8 mouse cellular contexts compared by ENCODE assay signal in genomic region chr8:84772628-84773027, GRCm38 (mm10). TPM values are rescaled to one million over a fixed set of nuclear protein-coding genes. Genes with fewer than 3 reads are reported as not detected.
A peak's percentile ranks its signal among the peaks of the same experiment; 100 is the strongest.
DNase-seq lines count a peak whose midpoint lies in the region; ATAC-seq and TF ChIP-seq lines count a peak whose summit lies in the region.

No protein-coding gene starts in this region.

- H3K9me3 ChIP-seq in kidney, embryonic 15.5 days (replicated peaks), result no peaks in the 10 kb centered on the region
- H3K9me3 ChIP-seq in hindbrain, postnatal 0 days (ENCODE audit: low read length), result no peaks in the 10 kb centered on the region

- no peak for TF ChIP-seq CTCF in hindbrain, postnatal 0 days (IDR thresholded peaks at IDR 0.05; ENCODE audit: low read depth)

- no peak overlapping the region for H3K27ac ChIP-seq in kidney, embryonic 15.5 days
- peak overlapping the region; percentile 90 for H3K27ac ChIP-seq in hindbrain, postnatal 0 days

- no peak overlapping the region for H3K4me3 ChIP-seq in kidney, embryonic 15.5 days (replicated peaks)
- H3K4me3 ChIP-seq in hindbrain, postnatal 0 days (ENCODE audit: low read length), result peak overlapping the region; percentile 41

- peaks cover 96% of the 10 kb centered on the region for H3K27me3 ChIP-seq in kidney, embryonic 15.5 days
- no peaks in the 10 kb centered on the region for H3K27me3 ChIP-seq in hindbrain, postnatal 0 days (ENCODE audit: insufficient read depth, low read length)

- H3K4me2 ChIP-seq in kidney, embryonic 15.5 days, result peak overlapping the region; percentile 51
- H3K4me2 ChIP-seq in hindbrain, postnatal 0 days (ENCODE audit: low read depth, low read length), result peak overlapping the region; percentile 50

- WGBS in kidney, embryonic 15.5 days, result 18% methylated on average over 3 of the region's 3 CpGs
- WGBS in hindbrain, postnatal 0 days, result 9% methylated on average over 3 of the region's 3 CpGs

- DNase-seq in cerebellum, adult 9-11 months, result peak; percentile 72
- DNase-seq in cerebellum, postnatal 4 days (ENCODE audit: low spot score in 2 of 2), result no peak
- no peak for DNase-seq in kidney, adult 9 months
- DNase-seq in Muller cell, postnatal 12 days (ENCODE audit: inconsistent ontology term), result peak; percentile 52
- no peak for DNase-seq in hindbrain, postnatal 0 days (ENCODE audit: low spot score)
- no peak for DNase-seq in ovary, adult 18-20 months (ENCODE audit: low spot score)

- peaks cover 54% of the 10 kb centered on the region for H3K4me1 ChIP-seq in kidney, embryonic 15.5 days
- peaks cover 7% of the 10 kb centered on the region for H3K4me1 ChIP-seq in hindbrain, postnatal 0 days (ENCODE audit: insufficient read depth, low read length)

- H3K9ac ChIP-seq in kidney, embryonic 15.5 days, result no peak overlapping the region
- H3K9ac ChIP-seq in hindbrain, postnatal 0 days (replicated peaks; ENCODE audit: low read length), result peak overlapping the region; percentile 57

- no peak for ATAC-seq in kidney, embryonic 15.5 days (replicated peaks; ENCODE audit: low FRiP score)
- no peak for ATAC-seq in hindbrain, postnatal 0 days
- no peak for ATAC-seq in monocyte, adult 5-6 weeks (replicated peaks; ENCODE audit: insufficient number of reproducible peaks, low FRiP score, low TSS enrichment, poor library complexity, severe bottlenecking)

- H3K36me3 ChIP-seq in kidney, embryonic 15.5 days, result 0 out of 2 replicates have a peak, but pooled peaks cover 2% of the 10 kb centered on the region
- H3K36me3 ChIP-seq in hindbrain, postnatal 0 days (ENCODE audit: insufficient read depth, low read length), result no peaks in the 10 kb centered on the region

RNA-seq across cellular contexts. Expression of gene Nfix, which starts 27.5 kb away (rescaled TPM):
- 14.2 and 15.5 TPM in 2 replicates for polyA plus RNA-seq in kidney, embryonic 15.5 days (2015; fragmentation: Nextera tagmentation; extraction: Ambion mirVana)
- total RNA-seq in hindbrain, postnatal 0 days (2014; rRNA removed), result 90.4 and 92.5 TPM in 2 replicates
- 123 and 126 TPM in 2 replicates for polyA plus RNA-seq in hindbrain, postnatal 0 days (2015; fragmentation: Nextera tagmentation; extraction: Ambion mirVana)
- total RNA-seq in monocyte, adult 5-6 weeks (2017), result 8.1 to 16.7 TPM (median 9.9 TPM) in 3 replicates

RNA-seq across cellular contexts. Expression of gene G430095P16Rik, which starts 49.8 kb away (rescaled TPM):
- polyA plus RNA-seq in kidney, embryonic 15.5 days (2015; fragmentation: Nextera tagmentation; extraction: Ambion mirVana), result 1.9 and 2.3 TPM in 2 replicates
- 1.2 TPM in 1 of 2 replicates, not detected in the other for total RNA-seq in hindbrain, postnatal 0 days (2014; rRNA removed)
- 1.1 and 1.7 TPM in 2 replicates for polyA plus RNA-seq in hindbrain, postnatal 0 days (2015; fragmentation: Nextera tagmentation; extraction: Ambion mirVana)
- 6.4 to 8.9 TPM (median 8.2 TPM) in 3 replicates for total RNA-seq in monocyte, adult 5-6 weeks (2017)

RNA-seq across cellular contexts. Expression of gene Dand5, which starts 50.0 kb away (rescaled TPM):
- 6.3 and 7.0 TPM in 2 replicates for polyA plus RNA-seq in kidney, embryonic 15.5 days (2015; fragmentation: Nextera tagmentation; extraction: Ambion mirVana)
- 6.6 and 7.2 TPM in 2 replicates for total RNA-seq in hindbrain, postnatal 0 days (2014; rRNA removed)
- polyA plus RNA-seq in hindbrain, postnatal 0 days (2015; fragmentation: Nextera tagmentation; extraction: Ambion mirVana), result 12.3 and 12.5 TPM in 2 replicates
- 3.6 to 4.0 TPM (median 3.8 TPM) in 3 replicates for total RNA-seq in monocyte, adult 5-6 weeks (2017)

RNA-seq across cellular contexts. Expression of gene Gadd45gip1, which starts 58.7 kb away (rescaled TPM):
- polyA plus RNA-seq in kidney, embryonic 15.5 days (2015; fragmentation: Nextera tagmentation; extraction: Ambion mirVana), result 52.6 and 53.0 TPM in 2 replicates
- 33.0 and 34.1 TPM in 2 replicates for total RNA-seq in hindbrain, postnatal 0 days (2014; rRNA removed)
- polyA plus RNA-seq in hindbrain, postnatal 0 days (2015; fragmentation: Nextera tagmentation; extraction: Ambion mirVana), result 43.4 and 45.3 TPM in 2 replicates
- total RNA-seq in monocyte, adult 5-6 weeks (2017), result 10.0 to 12.8 TPM (median 11.2 TPM) in 3 replicates

Comparison
In these comparisons a context has a peak if more than half of its experiments do, and no peak if none do; other contexts are left out.
1. DNase-seq: peak in cerebellum, adult 9-11 months (single experiment) and Muller cell, postnatal 12 days (single experiment); none in cerebellum, postnatal 4 days (0 of 2), kidney, adult 9 months (single experiment), hindbrain, postnatal 0 days (single experiment) and ovary, adult 18-20 months (single experiment).